Comparison of ENCODE assay signal across 16 mouse cellular contexts in the genomic region with DNA sequence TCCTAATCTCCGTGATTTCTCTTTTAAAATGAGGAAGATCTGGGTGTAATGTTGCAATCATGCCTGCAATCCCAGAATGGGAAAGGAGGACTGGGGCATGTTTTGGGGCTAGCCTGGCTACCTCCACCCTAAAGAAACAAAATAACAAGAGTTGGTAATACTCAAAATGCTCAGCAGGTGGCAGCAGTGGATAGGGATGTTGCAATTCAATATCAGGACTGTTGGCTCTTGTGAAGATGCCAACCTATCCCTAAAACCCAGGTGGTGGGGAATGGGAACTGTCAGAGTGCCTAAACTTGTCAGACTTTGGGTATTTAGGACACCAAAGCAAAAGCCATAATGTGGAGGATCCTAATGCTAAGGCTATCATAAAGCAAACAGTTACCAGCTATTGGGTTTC. TPM values are rescaled to one million over a fixed set of nuclear protein-coding genes. Genes with fewer than 3 reads are reported as not detected.
A peak's percentile ranks its signal among the peaks of the same experiment; 100 is the strongest.
DNase-seq lines count a peak whose midpoint lies in the region; ATAC-seq and TF ChIP-seq lines count a peak whose summit lies in the region.
"Not testable (repeated sequence)": the region's sequence is repeated elsewhere in the genome, so short reads cannot be mapped to it uniquely, and the experiment has no call there.
"Had no signal": no experiment of that assay in that cellular context is flagged by ENCODE, and none has a peak within 500 bp of the region (broad histone marks: within the 10 kb centered on the region; RNA-seq: fewer than 3 reads in every experiment).

No protein-coding gene starts in this region.

- not testable (repeated sequence) for H3K79me2 ChIP-seq in CH12.LX (replicated peaks; ENCODE audit: control insufficient read depth, extremely low read depth, insufficient read depth, poor library complexity, severe bottlenecking)

- in situ Hi-C loops in CH12.LX (cut with MboI; ENCODE audit: low pct_ligation_motif_present, low pct_unique_long_range_greater_than_20kb, low sequenced_read_pairs): not testable (repeated sequence)

- H3K36me3 ChIP-seq in CH12.LX (replicated peaks in 1 of 2; ENCODE audit: control insufficient read depth in 1 of 2, insufficient read depth in 1 of 2, low read length in 1 of 2); forebrain, embryonic 14.5 days (ENCODE audit: control insufficient read depth, insufficient read depth, low read length); hindbrain, embryonic 11.5 days (ENCODE audit: control insufficient read depth, insufficient read depth, low read length); liver, embryonic 14.5 days (replicated peaks; ENCODE audit: control insufficient read depth, insufficient read depth, low read depth): not testable (repeated sequence)

- TF ChIP-seq EP300 in CH12.LX (IDR thresholded peaks at IDR 0.05; ENCODE audit: low read length): not testable (repeated sequence)
- TF ChIP-seq EP300 in liver, embryonic 14.5 days (IDR thresholded peaks at IDR 0.05; ENCODE audit: low read depth): 0 out of 2 replicates have a peak, but pooled peaks have one; percentile 10

- not testable (repeated sequence) for H3K4me2 ChIP-seq in CH12.LX (ENCODE audit: insufficient read depth, low read depth, poor library complexity, severe bottlenecking); forebrain, embryonic 14.5 days (ENCODE audit: low read length); hindbrain, embryonic 11.5 days (replicated peaks; ENCODE audit: low read depth, low read length); liver, embryonic 14.5 days (ENCODE audit: low read depth)

- not testable (repeated sequence) for TF ChIP-seq POLR2A in CH12.LX (IDR thresholded peaks at IDR 0.05; ENCODE audit: low read depth, low read length)

- not testable (repeated sequence) for H3K9me3 ChIP-seq in CH12.LX (replicated peaks; ENCODE audit: low read length); forebrain, embryonic 14.5 days (replicated peaks; ENCODE audit: control insufficient read depth, low read length); hindbrain, embryonic 11.5 days (ENCODE audit: control insufficient read depth, low read length); liver, embryonic 14.5 days (ENCODE audit: control insufficient read depth, low read length)

- 82% methylated on average over 1 of the region's 1 CpGs for WGBS in forebrain, embryonic 14.5 days
- WGBS in hindbrain, embryonic 11.5 days: 70% methylated on average over 1 of the region's 1 CpGs
- 61% methylated on average over 1 of the region's 1 CpGs for WGBS in liver, embryonic 14.5 days (ENCODE audit: insufficient replicate concordance)

- H3K27me3 ChIP-seq in CH12.LX (replicated peaks); forebrain, embryonic 14.5 days (replicated peaks; ENCODE audit: control insufficient read depth, insufficient read depth, low read length); hindbrain, embryonic 11.5 days (ENCODE audit: control insufficient read depth, insufficient read depth, low read length); liver, embryonic 14.5 days (ENCODE audit: control insufficient read depth, insufficient read depth, low read length): not testable (repeated sequence)

- peak; percentile 26 to 73; a peak in 2 of 4 replicates for TF ChIP-seq CTCF in CH12.LX (conservative IDR thresholded peaks at IDR 0.05 in 1 of 2, IDR thresholded peaks at IDR 0.05 in 1 of 2; ENCODE audit: low read depth in 2 of 2, low read length in 2 of 2)
- TF ChIP-seq CTCF in liver, embryonic 14.5 days (IDR thresholded peaks at IDR 0.05; ENCODE audit: low read depth): peak; percentile 70

- dilution Hi-C loops in CH12.LX (cut with MboI; ENCODE audit: extremely low pct_ligation_motif_present, extremely low pct_unique_long_range_greater_than_20kb, low sequenced_read_pairs): not testable (repeated sequence)

- peak; percentile 47 for DNase-seq in CH12.LX (ENCODE audit: extremely low read depth)
- peak; percentile 0 to 1 for DNase-seq in cerebellum, postnatal 14 days
- peak; percentile 22 for DNase-seq in forebrain, embryonic 14.5 days (ENCODE audit: low spot score)
- peak; percentile 25 for DNase-seq in hindbrain, embryonic 11.5 days (ENCODE audit: low spot score)
- DNase-seq in layer of hippocampus, adult 9-10 months (ENCODE audit: low spot score): peak; percentile 4
- DNase-seq in liver, embryonic 14.5 days (ENCODE audit: low read depth in 3 of 3, low spot score in 3 of 3): not testable (repeated sequence)
- DNase-seq in urinary bladder, postnatal 25 days (ENCODE audit: low spot score): peak; percentile 3

- H3K27ac ChIP-seq in CH12.LX (ENCODE audit: insufficient read depth, low read depth); forebrain, embryonic 14.5 days (ENCODE audit: low read depth, low read length); hindbrain, embryonic 11.5 days (ENCODE audit: low read depth, low read length); liver, embryonic 14.5 days: not testable (repeated sequence)

- H3K4me3 ChIP-seq in CH12.LX (replicated peaks in 1 of 3; ENCODE audit: low read depth in 2 of 3, low read length in 2 of 3, poor library complexity in 1 of 3); forebrain, embryonic 14.5 days (ENCODE audit: low read depth, low read length); hindbrain, embryonic 11.5 days (ENCODE audit: low read depth, low read length); liver, embryonic 14.5 days (ENCODE audit: insufficient read depth in 1 of 2, low read depth in 2 of 2, low read length in 2 of 2): not testable (repeated sequence)

- not testable (repeated sequence) for H3K9ac ChIP-seq in CH12.LX (ENCODE audit: insufficient read depth, low read depth); forebrain, embryonic 14.5 days (ENCODE audit: low read length); hindbrain, embryonic 11.5 days (ENCODE audit: low read depth, low read length); liver, embryonic 14.5 days (replicated peaks)

- not testable (repeated sequence) for ATAC-seq in forebrain, embryonic 14.5 days; hindbrain, embryonic 11.5 days (ENCODE audit: low FRiP score)
- ATAC-seq in liver, embryonic 14.5 days (ENCODE audit: insufficient read depth): peak; percentile 11; the same call in 1 of the 2 replicates
- peak; percentile 76; the same call in 1 of the 2 replicates for ATAC-seq in monocyte, adult 5-6 weeks (replicated peaks; ENCODE audit: insufficient number of reproducible peaks, low FRiP score, low TSS enrichment, poor library complexity, severe bottlenecking)

- H3K4me1 ChIP-seq in CH12.LX (ENCODE audit: control insufficient read depth in 1 of 2, insufficient read depth in 2 of 2); forebrain, embryonic 14.5 days (ENCODE audit: control insufficient read depth, insufficient read depth, low read length); hindbrain, embryonic 11.5 days (replicated peaks; ENCODE audit: control insufficient read depth, insufficient read depth, low read length); liver, embryonic 14.5 days (replicated peaks; ENCODE audit: control insufficient read depth in 2 of 2, insufficient read depth in 2 of 2, low read length in 1 of 2): not testable (repeated sequence)

- peak; percentile 61 for TF ChIP-seq RAD21 in CH12.LX (IDR thresholded peaks at IDR 0.05; ENCODE audit: low read depth, low read length)

TF ChIP-seq in CH12.LX, 34 proteins besides CTCF, POLR2A, EP300 and RAD21:
- peak; percentile 17; the same call in 1 of the 2 replicates for TF ChIP-seq ZC3H11A (IDR thresholded peaks at IDR 0.05; ENCODE audit: low read depth, low read length)
- TF ChIP-seq SMC3 (IDR thresholded peaks at IDR 0.05; ENCODE audit: low read depth, low read length): peak; percentile 72

RNA-seq across cellular contexts. Expression of a gene that starts 34.6 kb away (rescaled TPM):
- total RNA-seq in CH12.LX (2012; rRNA removed): not detected in 2 replicates
- total RNA-seq in CH12.LX (2014; rRNA removed): not detected in 2 replicates
- not detected in 2 replicates for polyA plus RNA-seq in CH12.LX (2012; ENCODE audit: insufficient read length, low read depth)
- not detected in 2 replicates for polyA plus RNA-seq in forebrain, embryonic 14.5 days (2014; fragmentation: Nextera tagmentation; extraction: Ambion mirVana)
- polyA plus RNA-seq in hindbrain, embryonic 11.5 days (2014; fragmentation: Nextera tagmentation; extraction: Ambion mirVana): not detected in 2 replicates
- polyA plus RNA-seq in liver, embryonic 14.5 days (2012; rRNA removed): 18.7 and 25.9 TPM in 2 replicates
- 7.5 and 8.8 TPM in 2 replicates for polyA plus RNA-seq in liver, embryonic 14.5 days (2014; fragmentation: Nextera tagmentation; extraction: Ambion mirVana)
- total RNA-seq in monocyte, adult 5-6 weeks (2017): 1,412 to 3,555 TPM (median 3,137 TPM) in 3 replicates
- total RNA-seq: layer of hippocampus, postnatal 14 days had no signal
- polyA plus RNA-seq: midbrain, embryonic 12.5 days had no signal

RNA-seq across cellular contexts. Expression of a gene that starts 55.8 kb away (rescaled TPM):
- total RNA-seq in CH12.LX (2012; rRNA removed): not detected in 2 replicates
- not detected in 2 replicates for total RNA-seq in CH12.LX (2014; rRNA removed)
- polyA plus RNA-seq in CH12.LX (2012; ENCODE audit: insufficient read length, low read depth): not detected in 2 replicates
- polyA plus RNA-seq in forebrain, embryonic 14.5 days (2014; fragmentation: Nextera tagmentation; extraction: Ambion mirVana): not detected in 2 replicates
- polyA plus RNA-seq in hindbrain, embryonic 11.5 days (2014; fragmentation: Nextera tagmentation; extraction: Ambion mirVana): not detected in 2 replicates
- not detected in 2 replicates for polyA plus RNA-seq in liver, embryonic 14.5 days (2012; rRNA removed)
- polyA plus RNA-seq in liver, embryonic 14.5 days (2014; fragmentation: Nextera tagmentation; extraction: Ambion mirVana): not detected in 2 replicates
- not detected in 3 replicates for total RNA-seq in monocyte, adult 5-6 weeks (2017)
- total RNA-seq: gastrocnemius, postnatal 14 days; layer of hippocampus, postnatal 14 days had no signal
- polyA plus RNA-seq: activated CD4-positive, CD25-positive, alpha-beta regulatory T cell, adult 4 months; CD4-positive, CD25-positive, alpha-beta regulatory T cell, adult 4 months; heart, embryonic 16.5 days; liver, embryonic 15.5 days; midbrain, embryonic 12.5 days; neural tube, embryonic 15.5 days had no signal
